Mouse (Mus musculus) spleen, postnatal 10 days (tissue): ENCODE data around the gene Sucla2.
"Not testable (repeated sequence)": the region's sequence is repeated elsewhere in the genome, so short reads cannot be mapped to it uniquely, and the experiment has no call there.

Experiments
- DNase-seq, 2 experiments: peaks; one replicate each; pipeline ENCODE4 v3.0.0; 2021 to 2022; ENCODE audit warnings: low spot score in 2 of 2

Gene Sucla2

DNA sequence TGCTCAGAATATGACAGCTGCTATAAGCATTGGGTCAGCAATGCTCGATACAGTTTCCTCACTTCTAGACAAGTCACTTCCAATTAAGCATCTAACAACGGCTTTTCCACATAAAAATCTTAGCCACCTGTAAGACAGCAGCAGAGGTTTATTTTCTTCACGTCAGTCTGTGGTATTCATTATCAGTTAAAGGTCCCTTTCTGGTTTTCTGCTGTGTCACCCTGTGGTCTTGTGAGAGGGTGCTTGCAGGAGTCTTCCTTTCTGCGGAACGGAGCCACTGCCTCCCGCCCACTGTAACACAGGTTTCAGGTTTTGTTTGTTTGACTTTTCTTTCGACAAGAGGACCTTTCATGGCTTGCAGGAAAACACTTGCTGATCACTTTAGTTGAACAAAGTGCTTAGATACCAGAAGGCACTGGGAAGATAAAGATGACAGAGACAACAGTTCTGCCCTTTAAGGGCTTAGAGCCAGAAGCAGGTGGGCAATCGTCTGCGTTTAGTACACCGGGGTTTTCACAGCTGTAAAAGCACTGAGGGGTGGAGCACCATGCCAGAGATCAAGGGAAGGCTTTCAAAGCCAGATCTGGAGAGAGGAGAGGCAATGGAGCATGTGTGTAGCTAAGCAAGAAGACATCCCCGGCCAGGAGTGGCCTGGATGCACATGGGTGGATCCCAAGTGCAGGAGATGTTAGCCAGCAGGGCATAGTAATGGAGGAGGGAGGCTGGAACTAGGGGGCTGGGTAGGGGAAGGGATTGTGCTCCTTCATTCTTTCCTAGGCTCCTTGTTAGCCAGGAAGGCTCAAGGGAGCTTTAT lies 83.8 kb downstream of the Sucla2 start:
- no peak for DNase-seq

DNA sequence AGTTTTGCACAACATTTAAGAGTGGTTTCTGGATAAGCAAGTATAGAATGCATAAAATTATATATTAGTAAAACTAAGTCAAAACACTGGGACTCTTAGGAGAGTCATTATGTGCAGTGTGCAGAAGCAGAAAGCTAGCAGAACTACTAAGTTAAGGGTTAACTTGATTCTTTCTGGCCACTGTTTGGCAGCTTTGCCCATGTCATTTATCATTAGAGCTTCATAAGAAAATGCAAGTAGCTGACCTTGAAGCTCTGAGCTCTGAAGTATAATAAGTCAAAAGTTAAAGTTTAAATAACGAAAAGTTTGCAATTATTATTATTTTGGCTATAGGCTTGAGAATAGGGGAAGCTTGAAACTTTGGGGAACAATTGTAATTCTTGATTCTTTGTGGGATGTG lies 89.8 kb downstream of the Sucla2 start:
- DNase-seq, result not testable (repeated sequence)

DNA sequence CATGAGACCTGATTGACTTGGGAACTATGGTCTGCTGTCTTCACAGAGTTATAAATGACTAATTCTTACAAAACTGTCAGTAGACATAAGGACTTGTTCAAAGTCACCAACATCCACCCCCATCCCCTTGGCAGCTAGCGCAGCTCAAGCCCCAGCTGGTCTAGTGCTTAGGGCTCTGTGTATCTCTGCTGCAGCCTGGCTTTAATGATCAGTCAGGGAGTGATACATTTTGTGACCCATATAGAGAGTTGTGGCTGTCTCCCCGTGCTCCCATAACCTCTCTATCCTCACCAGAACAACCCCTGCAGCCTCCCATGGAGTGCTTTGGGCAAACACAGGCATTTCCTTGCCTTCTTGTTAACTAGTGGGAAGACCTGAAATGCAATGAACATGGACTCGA lies 95.8 kb downstream of the Sucla2 start:
- DNase-seq, result no peak

DNA sequence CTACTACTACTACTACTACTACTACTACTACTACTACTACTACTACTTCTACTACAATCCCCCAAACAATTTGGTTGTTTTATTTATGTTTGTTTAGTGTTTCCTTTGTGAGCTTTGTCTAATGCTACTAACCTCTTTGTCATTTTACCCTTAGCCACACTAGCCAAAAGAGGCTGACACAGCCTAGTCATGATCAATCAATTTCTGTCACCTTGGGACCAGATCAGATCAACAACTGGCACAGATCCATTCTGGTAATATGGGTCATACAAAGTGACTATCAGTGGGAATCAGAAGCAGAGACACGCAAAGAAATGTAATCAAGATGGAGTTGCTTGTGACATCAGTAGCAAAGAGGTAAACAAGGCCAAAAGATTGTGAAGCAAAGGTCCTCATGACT lies 97.9 kb downstream of the Sucla2 start:
- DNase-seq, result no peak

DNA sequence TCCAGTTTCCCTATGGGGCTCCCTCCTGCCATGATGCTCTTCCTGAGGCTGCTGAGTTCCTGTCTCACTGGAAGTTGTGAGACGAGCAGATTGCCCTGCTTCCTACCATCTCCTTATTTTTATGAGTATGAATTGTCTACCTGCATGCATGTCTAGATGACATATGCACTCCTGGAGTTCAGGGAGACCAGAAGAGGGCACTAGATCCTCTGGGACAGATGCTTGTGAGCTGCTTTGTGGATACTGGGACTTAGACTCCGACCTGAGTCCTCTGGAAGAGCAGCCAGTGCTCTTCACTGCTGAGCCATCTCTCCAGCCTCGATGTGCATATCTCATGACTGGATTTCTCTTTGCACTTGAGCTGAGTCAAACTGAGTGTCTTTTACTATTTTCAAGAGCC lies 100.3 kb downstream of the Sucla2 start:
- DNase-seq, result no peak

DNA sequence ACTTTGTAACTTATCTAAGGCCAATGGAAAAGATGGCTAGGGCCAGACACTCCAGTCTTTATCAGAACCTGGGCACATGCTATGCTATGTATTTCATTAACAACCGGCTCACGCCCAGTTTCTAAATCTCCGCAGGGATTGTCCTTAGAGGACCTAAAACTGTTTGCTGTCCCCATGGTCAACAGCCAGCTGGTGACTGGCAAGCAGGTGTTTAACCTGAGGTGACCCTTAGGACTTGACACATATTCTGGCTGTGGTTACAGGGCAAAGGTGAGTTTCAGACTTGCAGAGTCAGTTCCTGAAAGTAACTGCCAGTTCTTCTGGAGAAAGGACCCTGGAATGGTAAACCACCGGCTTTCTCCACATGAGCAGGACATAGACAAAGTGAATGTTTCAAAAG lies 106.4 kb downstream of the Sucla2 start:
- DNase-seq, result no peak

DNA sequence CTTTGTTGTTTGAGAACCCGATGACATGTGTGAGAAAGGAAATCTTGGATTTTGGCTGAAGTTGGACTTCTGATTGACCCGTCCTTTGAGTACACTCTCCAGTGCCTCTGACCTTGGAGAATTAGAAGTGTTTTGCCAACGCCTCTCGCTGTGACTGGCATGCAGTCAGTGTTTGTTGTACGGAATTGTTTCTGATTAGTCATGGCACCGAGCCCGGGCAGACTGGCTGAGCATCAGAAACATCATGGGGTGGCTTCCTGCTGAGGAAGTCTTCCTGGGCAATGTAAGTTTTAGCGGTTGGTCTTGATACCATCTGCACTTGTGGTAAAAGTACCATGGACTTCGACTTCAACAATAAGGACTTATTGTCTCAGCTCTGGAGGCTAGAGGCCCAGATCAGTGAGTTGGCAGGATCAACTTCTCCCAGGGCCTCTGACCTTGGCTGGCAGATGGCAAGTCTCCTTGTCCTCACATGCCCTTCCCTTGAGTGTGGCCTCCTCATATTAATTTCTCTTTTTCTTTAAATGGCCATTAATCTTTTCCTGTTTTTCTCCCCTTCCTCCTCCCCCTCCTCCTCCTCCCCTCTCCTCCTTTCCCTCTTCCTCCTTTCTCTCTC lies 107.6 kb downstream of the Sucla2 start:
- DNase-seq, result no peak

DNA sequence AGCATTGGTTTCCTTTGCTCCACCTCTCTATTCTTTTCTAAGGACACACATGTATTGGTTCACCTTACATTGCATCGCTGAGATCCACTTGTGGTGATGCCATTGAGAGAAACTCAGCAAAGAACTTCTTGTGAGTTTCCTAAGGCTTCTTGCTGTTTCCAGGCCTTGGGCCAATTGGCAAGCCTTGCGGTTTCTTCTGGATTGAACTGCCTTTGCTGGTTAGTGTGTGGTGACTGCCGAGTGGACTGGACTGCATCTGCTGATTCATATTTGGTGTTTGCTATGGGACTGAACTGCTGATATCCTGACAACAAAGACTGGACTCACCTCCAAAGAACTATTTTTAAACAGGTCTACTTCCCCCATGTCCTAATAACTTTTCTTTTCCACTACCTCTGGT lies 109.2 kb downstream of the Sucla2 start:
- DNase-seq, result no peak

DNA sequence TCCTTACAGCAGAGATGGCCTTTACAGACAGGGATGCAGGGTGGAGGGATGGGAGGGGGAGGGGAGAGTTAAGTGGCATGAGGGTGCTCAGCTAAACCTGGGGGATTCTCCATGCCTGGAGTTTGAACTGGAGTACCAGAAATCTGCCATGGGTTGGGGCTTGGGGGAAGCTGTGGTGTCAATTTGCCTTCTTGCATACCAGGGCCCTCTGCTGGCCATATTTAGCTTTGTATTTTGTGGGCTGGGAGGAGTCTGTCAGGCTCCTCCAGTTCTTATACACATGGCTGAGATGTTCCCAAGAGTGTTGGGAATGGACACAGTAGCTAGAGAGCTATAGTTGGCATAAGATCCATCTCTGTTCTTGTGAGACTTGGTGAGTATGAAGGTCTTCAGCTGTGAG lies 112.3 kb downstream of the Sucla2 start:
- no peak for DNase-seq
